In the genomic region with DNA sequence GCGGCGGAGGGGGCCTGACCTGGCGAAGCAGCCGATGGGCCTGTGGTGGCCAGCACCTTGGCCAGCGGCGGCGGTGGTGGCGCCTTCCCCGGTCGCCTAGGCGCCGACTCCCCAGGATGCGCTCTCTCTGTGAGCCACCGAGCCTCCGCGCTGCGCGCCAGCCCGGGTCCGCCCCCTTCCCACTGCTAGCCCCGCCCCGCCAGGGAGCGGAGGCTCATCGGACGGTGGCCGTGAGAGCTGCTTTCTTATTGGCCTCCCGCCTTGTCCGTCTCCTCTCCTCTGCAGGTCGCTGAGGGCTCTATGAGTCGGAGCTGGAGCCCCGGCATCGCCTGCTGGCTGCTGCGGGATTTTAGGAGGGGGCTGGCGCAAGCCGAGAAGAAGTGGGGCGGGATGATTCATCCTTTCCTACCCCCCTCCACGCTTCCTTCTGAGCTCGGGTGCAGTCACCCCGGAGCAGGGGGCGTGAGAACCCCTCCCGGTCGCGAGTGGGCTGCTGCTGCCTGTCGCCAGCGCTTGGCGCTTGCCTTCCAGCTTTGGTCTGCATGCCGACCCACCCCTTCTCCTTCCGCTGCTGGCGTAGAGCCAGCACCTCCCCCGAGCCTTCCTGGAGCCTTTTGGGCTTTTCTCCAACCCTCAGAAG, we compare ENCODE assay signal across 8 mouse cellular contexts. TPM values are rescaled to one million over a fixed set of nuclear protein-coding genes. Genes with fewer than 3 reads are reported as not detected.
DNase-seq lines count a peak whose midpoint lies in the region; ATAC-seq lines count a peak whose summit lies in the region.

A gene (minus strand): TSS at position 413 of the 640 bp plus-strand sequence.

- peak within 1 kb of the TSS; percentile 89 for H3K9ac ChIP-seq in hindbrain, embryonic 15.5 days

- peak within 1 kb of the TSS; percentile 72 for H3K4me2 ChIP-seq in hindbrain, embryonic 15.5 days

- no peaks in the 10 kb centered on the region for H3K9me3 ChIP-seq in hindbrain, embryonic 15.5 days

- H3K27ac ChIP-seq in hindbrain, embryonic 15.5 days (replicated peaks) = peak within 1 kb of the TSS; percentile 98

- no peaks in the 10 kb centered on the region for H3K36me3 ChIP-seq in hindbrain, embryonic 15.5 days

- peaks cover 40% of the 10 kb centered on the region for H3K4me1 ChIP-seq in hindbrain, embryonic 15.5 days (replicated peaks)

- no peaks in the 10 kb centered on the region for H3K27me3 ChIP-seq in hindbrain, embryonic 15.5 days

- DNase-seq in WW6 (ENCODE audit: low read depth, low spot score) = peak; percentile 90
- DNase-seq in cerebellum, postnatal 36 days = peak; percentile 99
- peak; percentile 99 for DNase-seq in frontal cortex, postnatal 36 days (ENCODE audit: low spot score in 2 of 2)
- DNase-seq in layer of hippocampus, postnatal 36 days = peak; percentile 97 to 98
- DNase-seq in lung, postnatal 25 days (ENCODE audit: low spot score) = peak; percentile 91
- DNase-seq in retina, postnatal 7 days (ENCODE audit: low read depth, low spot score) = peak; percentile 96
- peak; percentile 70 to 80 for DNase-seq in urinary bladder, adult 18-20 months (ENCODE audit: low spot score in 2 of 2)

- peak within 1 kb of the TSS; percentile 73 for H3K4me3 ChIP-seq in hindbrain, embryonic 15.5 days

- ATAC-seq in hindbrain, embryonic 15.5 days (ENCODE audit: low FRiP score, low read depth) = peak; percentile 98

- WGBS in hindbrain, embryonic 15.5 days = under 1% methylated on average over 50 of the region's 50 CpGs

RNA-seq across cellular contexts. Expression of the gene that starts here (rescaled TPM):
- polyA plus RNA-seq in hindbrain, embryonic 15.5 days (2015; fragmentation: Nextera tagmentation; extraction: Ambion mirVana) = 84.5 and 93.3 TPM in 2 replicates
- total RNA-seq in layer of hippocampus, postnatal 36 days (2021) = 100 to 1,000 TPM; 316 to 344 TPM

Comparison
In these comparisons a context has a peak if more than half of its experiments do, and no peak if none do; other contexts are left out.
1. Peak in every context shown above with its lines: DNase-seq, ATAC-seq, H3K4me3 ChIP-seq and H3K27ac ChIP-seq.